Mouse (Mus musculus) gastrocnemius, adult 18-20 months (tissue): ENCODE measurements at regions not wholly inside any gene's neighbourhood (a gene's known extent, or its start where the extent isn't known, plus 50 kb on each side); places are given as distances from the start of the nearest gene placed in this dataset.
"Not testable (repeated sequence)": the region's sequence is repeated elsewhere in the genome, so short reads cannot be mapped to it uniquely, and the experiment has no call there.

ENCODE experiments used
- DNase-seq: peaks from one replicate; pipeline ENCODE4 v3.0.0; 2021; ENCODE audit warnings: low spot score

GRCm38 (mm10) chr5:16937840-16938239 is 146.2 kb downstream of the Gm28710 start:
- DNase-seq: peak; percentile 28

- DNase-seq: peak; percentile 21
Observed at GRCm38 (mm10) chr5:16947430-16947829, 155.8 kb downstream of the Gm28710 start.

- DNase-seq: no peak
Observed at GRCm38 (mm10) chr5:16967735-16968134, 176.1 kb downstream of the Gm28710 start.

GRCm38 (mm10) chr5:16968817-16969216 is 177.2 kb downstream of the Gm28710 start:
- not testable (repeated sequence) for DNase-seq

- peak; percentile 21 for DNase-seq
Observed at GRCm38 (mm10) chr5:16973206-16973896, 181.7 kb downstream of the Gm28710 start.

- DNase-seq: no peak
Observed at GRCm38 (mm10) chr5:16976006-16976405, 184.4 kb downstream of the Gm28710 start.

GRCm38 (mm10) chr5:16984877-16985276 is 193.3 kb downstream of the Gm28710 start:
- DNase-seq: no peak

- no peak for DNase-seq
Observed at GRCm38 (mm10) chr5:16991518-16991917, 199.9 kb downstream of the Gm28710 start.

- no peak for DNase-seq
Observed at GRCm38 (mm10) chr5:16999183-16999582, 207.6 kb downstream of the Gm28710 start.

GRCm38 (mm10) chr5:17006807-17007522 is 215.4 kb downstream of the Gm28710 start:
- DNase-seq: no peak

- DNase-seq: no peak
Observed at GRCm38 (mm10) chr5:17021636-17022035, 230.0 kb downstream of the Gm28710 start.

- no peak for DNase-seq
Observed at GRCm38 (mm10) chr5:17053935-17054334, 262.3 kb downstream of the Gm28710 start.

- DNase-seq: no peak
Observed at GRCm38 (mm10) chr5:17064565-17064964, 273.0 kb downstream of the Gm28710 start.

GRCm38 (mm10) chr5:17080405-17080804 is 288.8 kb downstream of the Gm28710 start:
- DNase-seq: no peak

GRCm38 (mm10) chr5:17111556-17111955 is 261.4 kb upstream of the Speer4f2 start:
- DNase-seq: no peak

GRCm38 (mm10) chr5:17112026-17112425 is 261.0 kb upstream of the Speer4f2 start:
- DNase-seq: peak; percentile 11

GRCm38 (mm10) chr5:17115035-17115434 is 257.9 kb upstream of the Speer4f2 start:
- no peak for DNase-seq

- peak; percentile 2 for DNase-seq
Observed at GRCm38 (mm10) chr5:17116072-17116471, 256.9 kb upstream of the Speer4f2 start.

- DNase-seq: no peak
Observed at GRCm38 (mm10) chr5:17125240-17125639, 247.7 kb upstream of the Speer4f2 start.

- peak; percentile 5 for DNase-seq
Observed at GRCm38 (mm10) chr5:17127501-17127900, 245.5 kb upstream of the Speer4f2 start.

GRCm38 (mm10) chr5:17135489-17135888 is 237.5 kb upstream of the Speer4f2 start:
- DNase-seq: no peak

- no peak for DNase-seq
Observed at GRCm38 (mm10) chr5:17141555-17141954, 231.4 kb upstream of the Speer4f2 start.

- DNase-seq: no peak
Observed at GRCm38 (mm10) chr5:17174562-17174961, 198.4 kb upstream of the Speer4f2 start.
